ENCODE assay signal across 8 mouse cellular contexts in the genomic region with DNA sequence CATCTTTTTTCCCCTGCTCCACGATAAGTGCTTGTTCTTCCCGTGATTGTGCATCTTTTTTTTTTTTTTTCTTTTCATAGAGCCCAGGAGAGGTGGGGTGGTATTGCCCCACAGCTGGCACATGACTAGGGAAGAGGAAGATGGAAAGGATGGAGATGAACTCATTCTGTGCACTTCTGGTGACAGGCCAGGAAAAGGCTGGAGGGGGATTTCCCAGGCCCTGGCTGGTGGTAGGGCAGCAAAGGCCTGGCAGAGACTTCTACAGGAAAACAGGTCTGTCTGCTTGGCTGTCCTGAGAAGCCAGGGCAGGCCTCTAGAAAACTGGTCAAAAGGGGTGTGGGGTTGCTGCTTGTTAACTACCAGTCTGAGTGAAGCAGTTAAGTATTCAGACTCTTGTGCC. TPM values are rescaled to one million over a fixed set of nuclear protein-coding genes. Genes with fewer than 3 reads are reported as not detected.
A peak's percentile ranks its signal among the peaks of the same experiment; 100 is the strongest.
DNase-seq lines count a peak whose midpoint lies in the region; ATAC-seq lines count a peak whose summit lies in the region.

No protein-coding gene starts in this region.

- H3K27me3 ChIP-seq in forebrain, embryonic 12.5 days = no peaks in the 10 kb centered on the region
- H3K27me3 ChIP-seq in intestine, embryonic 14.5 days (replicated peaks; ENCODE audit: control insufficient read depth, insufficient read depth, low read length) = no peaks in the 10 kb centered on the region
- H3K27me3 ChIP-seq in stomach, embryonic 16.5 days (ENCODE audit: control insufficient read depth, insufficient read depth, low read length) = no peaks in the 10 kb centered on the region

- H3K9me3 ChIP-seq in forebrain, embryonic 12.5 days = no peaks in the 10 kb centered on the region
- no peaks in the 10 kb centered on the region for H3K9me3 ChIP-seq in intestine, embryonic 14.5 days (ENCODE audit: control insufficient read depth, low read length)
- no peaks in the 10 kb centered on the region for H3K9me3 ChIP-seq in stomach, embryonic 16.5 days (replicated peaks; ENCODE audit: control insufficient read depth, low read length)

- peak overlapping the region; percentile 86 for H3K4me2 ChIP-seq in forebrain, embryonic 12.5 days
- peak overlapping the region; percentile 76 for H3K4me2 ChIP-seq in intestine, embryonic 14.5 days (ENCODE audit: low read length)
- H3K4me2 ChIP-seq in stomach, embryonic 16.5 days (ENCODE audit: low read depth, low read length) = peak overlapping the region; percentile 84

- H3K36me3 ChIP-seq in forebrain, embryonic 12.5 days (replicated peaks) = peaks cover 11% of the 10 kb centered on the region
- H3K36me3 ChIP-seq in intestine, embryonic 14.5 days (ENCODE audit: control insufficient read depth, insufficient read depth, low read length) = no peaks in the 10 kb centered on the region
- H3K36me3 ChIP-seq in stomach, embryonic 16.5 days (ENCODE audit: control insufficient read depth, insufficient read depth, low read length) = no peaks in the 10 kb centered on the region

- 0% methylated on average over 2 of the region's 2 CpGs for WGBS in forebrain, embryonic 12.5 days
- 15% methylated on average over 2 of the region's 2 CpGs for WGBS in intestine, embryonic 14.5 days
- 6% methylated on average over 2 of the region's 2 CpGs for WGBS in stomach, embryonic 16.5 days

- peaks cover 39% of the 10 kb centered on the region for H3K4me1 ChIP-seq in forebrain, embryonic 12.5 days
- peaks cover 24% of the 10 kb centered on the region for H3K4me1 ChIP-seq in intestine, embryonic 14.5 days (replicated peaks; ENCODE audit: control insufficient read depth, insufficient read depth, low read length)
- peaks cover 26% of the 10 kb centered on the region for H3K4me1 ChIP-seq in stomach, embryonic 16.5 days (ENCODE audit: control insufficient read depth, insufficient read depth, low read length)

- ATAC-seq in forebrain, embryonic 12.5 days (ENCODE audit: low FRiP score) = no peak
- ATAC-seq in intestine, embryonic 14.5 days (replicated peaks; ENCODE audit: low FRiP score, low TSS enrichment, low read depth) = no peak
- no peak for ATAC-seq in stomach, embryonic 16.5 days (ENCODE audit: insufficient read depth, low FRiP score)

- H3K4me3 ChIP-seq in forebrain, embryonic 12.5 days (replicated peaks) = peak overlapping the region; percentile 95
- H3K4me3 ChIP-seq in intestine, embryonic 14.5 days (ENCODE audit: low read depth, low read length) = peak overlapping the region; percentile 90
- peak overlapping the region; percentile 96 for H3K4me3 ChIP-seq in stomach, embryonic 16.5 days (replicated peaks; ENCODE audit: low read length)

- peak; percentile 51 to 68 for DNase-seq in adrenal gland, adult (ENCODE audit: inconsistent age in 2 of 2, low spot score in 1 of 2)
- no peak for DNase-seq in adrenal gland, adult 18-20 months (ENCODE audit: low spot score in 2 of 2)
- DNase-seq in adrenal gland, adult 8-10 months = peak; percentile 34
- DNase-seq in intestine, embryonic 14.5 days (ENCODE audit: low spot score) = no peak
- DNase-seq in lung, adult 18-20 months = peak; percentile 68 to 73
- DNase-seq in layer of hippocampus, adult 11-12 months (ENCODE audit: low spot score) = no peak

- H3K27ac ChIP-seq in forebrain, embryonic 12.5 days = no peak overlapping the region
- no peak overlapping the region for H3K27ac ChIP-seq in intestine, embryonic 14.5 days (ENCODE audit: low read depth)
- H3K27ac ChIP-seq in stomach, embryonic 16.5 days (ENCODE audit: low read length) = peak overlapping the region; percentile 93

- peak overlapping the region; percentile 96 for H3K9ac ChIP-seq in forebrain, embryonic 12.5 days
- H3K9ac ChIP-seq in intestine, embryonic 14.5 days (ENCODE audit: low read length) = peak overlapping the region; percentile 95; the same call in 1 of the 2 replicates
- H3K9ac ChIP-seq in stomach, embryonic 16.5 days (ENCODE audit: low read length) = peak overlapping the region; percentile 92

RNA-seq across cellular contexts. Expression of a gene that starts 2.3 kb away (rescaled TPM):
- 10 to 100 TPM; 31.0 to 36.3 TPM for total RNA-seq in adrenal gland, adult 18-20 months (2021)
- total RNA-seq in adrenal gland, adult 8-10 months (2022) = 10 to 100 TPM; 42.2 to 60.4 (median 50.2) TPM
- 71.8 and 73.8 TPM in 2 replicates for polyA plus RNA-seq in forebrain, embryonic 12.5 days (2016; fragmentation: Nextera tagmentation; extraction: Ambion mirVana)
- 27.0 and 34.2 TPM in 2 replicates for polyA plus RNA-seq in intestine, embryonic 14.5 days (2014; fragmentation: Nextera tagmentation; extraction: Ambion mirVana)
- polyA plus RNA-seq in stomach, embryonic 16.5 days (2015; fragmentation: Nextera tagmentation; extraction: Ambion mirVana) = 9.7 and 14.0 TPM in 2 replicates

RNA-seq across cellular contexts. Expression of a gene that starts 16.3 kb away (rescaled TPM):
- total RNA-seq in adrenal gland, adult 18-20 months (2021) = 10 to 100 TPM in 1 of 2 experiments, 1 to 10 TPM in 1; 9.2 to 10.3 TPM
- 10 to 100 TPM; 13.4 to 15.9 (median 14.9) TPM for total RNA-seq in adrenal gland, adult 8-10 months (2022)
- 5.7 and 5.9 TPM in 2 replicates for polyA plus RNA-seq in forebrain, embryonic 12.5 days (2016; fragmentation: Nextera tagmentation; extraction: Ambion mirVana)
- polyA plus RNA-seq in intestine, embryonic 14.5 days (2014; fragmentation: Nextera tagmentation; extraction: Ambion mirVana) = 5.2 TPM in 2 replicates
- 5.9 and 6.5 TPM in 2 replicates for polyA plus RNA-seq in stomach, embryonic 16.5 days (2015; fragmentation: Nextera tagmentation; extraction: Ambion mirVana)

Comparison
In these comparisons a context has a peak if more than half of its experiments do, and no peak if none do; other contexts are left out.
1. DNase-seq: peak in adrenal gland, adult (2 of 2), adrenal gland, adult 8-10 months (single experiment) and lung, adult 18-20 months (2 of 2); none in adrenal gland, adult 18-20 months (0 of 2), intestine, embryonic 14.5 days (single experiment) and layer of hippocampus, adult 11-12 months (single experiment).
2. Peak in every context shown above with its lines, with median percentiles within 50 percentile points of each other: H3K4me2 ChIP-seq, H3K4me3 ChIP-seq and H3K9ac ChIP-seq.